Mouse (Mus musculus) embryo, embryonic 10 days (tissue): ENCODE data around the gene 9230112D13Rik.

Source experiments
- DNase-seq: peaks from one replicate; pipeline ENCODE4 v3.0.0-alpha.2; 2015; ENCODE audit warnings: low spot score

Gene 9230112D13Rik

GRCm38 (mm10) chr14:34497346-34497745 is 25.3 kb downstream of the 9230112D13Rik start:
- no peak for DNase-seq

- DNase-seq, result no peak
These were observed 28.9 kb downstream of the 9230112D13Rik start for GRCm38 (mm10) chr14:34493682-34494081.

GRCm38 (mm10) chr14:34492688-34493087 is 29.9 kb downstream of the 9230112D13Rik start:
- no peak for DNase-seq

- DNase-seq, result no peak
These were observed 31.6 kb downstream of the 9230112D13Rik start for GRCm38 (mm10) chr14:34490965-34491364.

- DNase-seq, result no peak
These were observed 32.7 kb downstream of the 9230112D13Rik start for GRCm38 (mm10) chr14:34489928-34490327.

- DNase-seq, result no peak
These were observed 36.4 kb downstream of the 9230112D13Rik start for GRCm38 (mm10) chr14:34486169-34486568.

- no peak for DNase-seq
These were observed 38.9 kb downstream of the 9230112D13Rik start for GRCm38 (mm10) chr14:34483469-34484341.

GRCm38 (mm10) chr14:34471591-34471990 is 51.0 kb downstream of the 9230112D13Rik start:
- no peak for DNase-seq

GRCm38 (mm10) chr14:34466291-34466690 is 56.3 kb downstream of the 9230112D13Rik start:
- no peak for DNase-seq
